Comparison of ENCODE assay signal across 10 mouse cellular contexts in the genomic region with DNA sequence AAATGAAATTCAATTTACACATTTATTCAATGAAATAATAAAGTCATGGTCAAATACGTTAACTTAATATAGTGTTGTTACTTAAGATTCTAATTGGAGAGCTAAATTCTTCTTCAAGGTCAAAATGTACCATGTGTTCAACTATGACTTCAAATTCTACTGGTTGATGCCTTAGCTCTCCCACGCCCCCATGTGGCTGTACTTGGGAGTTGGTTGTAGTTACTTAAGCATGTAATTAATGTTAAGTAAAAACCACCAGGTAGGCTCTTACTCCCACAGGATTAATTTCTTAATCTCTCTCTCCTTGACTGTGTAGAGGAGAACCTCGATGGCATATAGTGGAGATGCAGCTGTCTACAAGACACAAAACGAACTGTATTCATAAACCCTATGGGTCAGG.
DNase-seq lines count a peak whose midpoint lies in the region; ATAC-seq and TF ChIP-seq lines count a peak whose summit lies in the region.
"Had no signal": no experiment of that assay in that cellular context is flagged by ENCODE, and none has a peak within 500 bp of the region (broad histone marks: within the 10 kb centered on the region; RNA-seq: fewer than 3 reads in every experiment).

No protein-coding gene starts in this region.

- H3K27me3 ChIP-seq in intestine, postnatal 0 days (replicated peaks; ENCODE audit: control insufficient read depth, insufficient read depth, low read length): no peaks in the 10 kb centered on the region
- no peaks in the 10 kb centered on the region for H3K27me3 ChIP-seq in intestine, embryonic 15.5 days (replicated peaks)
- H3K27me3 ChIP-seq in E14TG2a.4 (ENCODE audit: insufficient read depth, low read length): no peaks in the 10 kb centered on the region
- no peaks in the 10 kb centered on the region for H3K27me3 ChIP-seq in embryonic facial prominence, embryonic 14.5 days (replicated peaks; ENCODE audit: control insufficient read depth, insufficient read depth, low read length)
- H3K27me3 ChIP-seq in thymus, adult 2 months (ENCODE audit: control insufficient read depth, insufficient read depth, low read length): no peaks in the 10 kb centered on the region
- H3K27me3 ChIP-seq in forebrain, embryonic 14.5 days (replicated peaks; ENCODE audit: control insufficient read depth, insufficient read depth, low read length): no peaks in the 10 kb centered on the region
- H3K27me3 ChIP-seq: limb, embryonic 12.5 days; neural tube, embryonic 12.5 days had no signal

- no peak overlapping the region for H3K4me3 ChIP-seq in intestine, postnatal 0 days (ENCODE audit: low read depth, low read length)
- H3K4me3 ChIP-seq in intestine, embryonic 15.5 days (replicated peaks): no peak overlapping the region
- H3K4me3 ChIP-seq in E14TG2a.4 (replicated peaks; ENCODE audit: low read length): no peak overlapping the region
- H3K4me3 ChIP-seq in embryonic facial prominence, embryonic 14.5 days (ENCODE audit: low read depth, low read length): no peak overlapping the region
- H3K4me3 ChIP-seq in thymus, adult 2 months (ENCODE audit: control insufficient read depth, insufficient read depth, low read length): no peak overlapping the region
- no peak overlapping the region for H3K4me3 ChIP-seq in forebrain, embryonic 14.5 days (ENCODE audit: low read depth, low read length)
- H3K4me3 ChIP-seq: limb, embryonic 12.5 days; neural tube, embryonic 12.5 days had no signal

- H3K9me3 ChIP-seq in intestine, postnatal 0 days (ENCODE audit: control insufficient read depth): no peaks in the 10 kb centered on the region
- no peaks in the 10 kb centered on the region for H3K9me3 ChIP-seq in intestine, embryonic 15.5 days
- H3K9me3 ChIP-seq in E14TG2a.4 (ENCODE audit: low read length): no peaks in the 10 kb centered on the region
- H3K9me3 ChIP-seq in embryonic facial prominence, embryonic 14.5 days (ENCODE audit: control insufficient read depth, low read length): no peaks in the 10 kb centered on the region
- no peaks in the 10 kb centered on the region for H3K9me3 ChIP-seq in forebrain, embryonic 14.5 days (replicated peaks; ENCODE audit: control insufficient read depth, low read length)
- H3K9me3 ChIP-seq: limb, embryonic 12.5 days; neural tube, embryonic 12.5 days had no signal

- no peaks in the 10 kb centered on the region for H3K36me3 ChIP-seq in intestine, postnatal 0 days (ENCODE audit: control insufficient read depth, insufficient read depth)
- no peaks in the 10 kb centered on the region for H3K36me3 ChIP-seq in intestine, embryonic 15.5 days
- no peaks in the 10 kb centered on the region for H3K36me3 ChIP-seq in E14TG2a.4 (ENCODE audit: insufficient read depth, low read length)
- H3K36me3 ChIP-seq in embryonic facial prominence, embryonic 14.5 days (ENCODE audit: control insufficient read depth, insufficient read depth, low read length): no peaks in the 10 kb centered on the region
- no peaks in the 10 kb centered on the region for H3K36me3 ChIP-seq in thymus, adult 2 months (ENCODE audit: control insufficient read depth, insufficient read depth, low read length)
- H3K36me3 ChIP-seq in forebrain, embryonic 14.5 days (ENCODE audit: control insufficient read depth, insufficient read depth, low read length): no peaks in the 10 kb centered on the region
- H3K36me3 ChIP-seq: limb, embryonic 12.5 days; neural tube, embryonic 12.5 days had no signal

- WGBS in intestine, postnatal 0 days: 50% methylated on average over 4 of the region's 4 CpGs
- WGBS in intestine, embryonic 15.5 days: 51% methylated on average over 4 of the region's 4 CpGs
- 57% methylated on average over 4 of the region's 4 CpGs for WGBS in embryonic facial prominence, embryonic 14.5 days
- WGBS in thymus, adult 2 months: 58% methylated on average over 4 of the region's 4 CpGs
- WGBS in forebrain, embryonic 14.5 days: 53% methylated on average over 4 of the region's 4 CpGs

- peak; percentile 66 for TF ChIP-seq CTCF in intestine, postnatal 0 days (IDR thresholded peaks at IDR 0.05; ENCODE audit: low read depth)
- TF ChIP-seq CTCF in E14TG2a.4 (conservative IDR thresholded peaks at IDR 0.05; ENCODE audit: low read length): peak; percentile 59
- TF ChIP-seq CTCF in thymus, adult 2 months (IDR thresholded peaks at IDR 0.05; ENCODE audit: borderline replicate concordance, control insufficient read depth, extremely low read depth, insufficient read depth, low read length, poor library complexity): no peak

- H3K9ac ChIP-seq in intestine, postnatal 0 days (ENCODE audit: low read depth, low read length): no peak overlapping the region
- H3K9ac ChIP-seq in intestine, embryonic 15.5 days: no peak overlapping the region
- H3K9ac ChIP-seq in embryonic facial prominence, embryonic 14.5 days (ENCODE audit: low read depth, low read length): no peak overlapping the region
- no peak overlapping the region for H3K9ac ChIP-seq in forebrain, embryonic 14.5 days (ENCODE audit: low read length)
- H3K9ac ChIP-seq: limb, embryonic 12.5 days; neural tube, embryonic 12.5 days had no signal

- no peak overlapping the region for H3K4me2 ChIP-seq in intestine, postnatal 0 days (replicated peaks; ENCODE audit: low read depth)
- H3K4me2 ChIP-seq in intestine, embryonic 15.5 days (replicated peaks): no peak overlapping the region
- H3K4me2 ChIP-seq in embryonic facial prominence, embryonic 14.5 days (ENCODE audit: low read depth, low read length): no peak overlapping the region
- H3K4me2 ChIP-seq in forebrain, embryonic 14.5 days (ENCODE audit: low read length): no peak overlapping the region
- H3K4me2 ChIP-seq: limb, embryonic 12.5 days; neural tube, embryonic 12.5 days had no signal

- no peak for ATAC-seq in intestine, postnatal 0 days
- no peak for ATAC-seq in intestine, embryonic 15.5 days
- ATAC-seq in embryonic facial prominence, embryonic 14.5 days (ENCODE audit: low read depth): no peak
- ATAC-seq in forebrain, embryonic 14.5 days: no peak

- no peak for TF ChIP-seq POLR2A in thymus, adult 2 months (IDR thresholded peaks at IDR 0.05; ENCODE audit: control insufficient read depth, extremely low read depth, insufficient read depth, low read length, poor library complexity)

- DNase-seq in adrenal gland, adult 8-10 months: peak; percentile 6
- DNase-seq in embryonic facial prominence, embryonic 14.5 days (ENCODE audit: low spot score): peak; percentile 7
- no peak for DNase-seq in spleen, postnatal 14 days (ENCODE audit: low spot score in 2 of 2)
- no peak for DNase-seq in thymus, adult 2 months
- DNase-seq in forebrain, embryonic 14.5 days (ENCODE audit: low spot score): no peak

- H3K27ac ChIP-seq in intestine, postnatal 0 days (ENCODE audit: low read depth, low read length): no peak overlapping the region
- H3K27ac ChIP-seq in intestine, embryonic 15.5 days: no peak overlapping the region
- H3K27ac ChIP-seq in embryonic facial prominence, embryonic 14.5 days (replicated peaks; ENCODE audit: low read depth, low read length): no peak overlapping the region
- H3K27ac ChIP-seq in thymus, adult 2 months (ENCODE audit: control insufficient read depth, insufficient read depth, low read length): no peak overlapping the region
- no peak overlapping the region for H3K27ac ChIP-seq in forebrain, embryonic 14.5 days (ENCODE audit: low read depth, low read length)
- H3K27ac ChIP-seq: limb, embryonic 12.5 days; neural tube, embryonic 12.5 days had no signal

- H3K4me1 ChIP-seq in intestine, postnatal 0 days (replicated peaks; ENCODE audit: control insufficient read depth, insufficient read depth, low read length): no peaks in the 10 kb centered on the region
- H3K4me1 ChIP-seq in intestine, embryonic 15.5 days (replicated peaks): no peaks in the 10 kb centered on the region
- H3K4me1 ChIP-seq in E14TG2a.4 (replicated peaks; ENCODE audit: low read depth, low read length): no peaks in the 10 kb centered on the region
- no peaks in the 10 kb centered on the region for H3K4me1 ChIP-seq in embryonic facial prominence, embryonic 14.5 days (ENCODE audit: control insufficient read depth, insufficient read depth, low read length)
- no peaks in the 10 kb centered on the region for H3K4me1 ChIP-seq in thymus, adult 2 months (replicated peaks; ENCODE audit: control insufficient read depth, insufficient read depth, low read length)
- no peaks in the 10 kb centered on the region for H3K4me1 ChIP-seq in forebrain, embryonic 14.5 days (ENCODE audit: control insufficient read depth, insufficient read depth, low read length)
- H3K4me1 ChIP-seq: limb, embryonic 12.5 days; neural tube, embryonic 12.5 days had no signal

Comparison
In these comparisons a context has a peak if more than half of its experiments do, and no peak if none do; other contexts are left out.
1. DNase-seq: peak in adrenal gland, adult 8-10 months (single experiment) and embryonic facial prominence, embryonic 14.5 days (single experiment); none in spleen, postnatal 14 days (0 of 2), thymus, adult 2 months (single experiment) and forebrain, embryonic 14.5 days (single experiment).